Mouse (Mus musculus) layer of hippocampus, adult 2 months (tissue): Measurements from ENCODE around the gene Krtap4-8. TPM values are rescaled to one million over a fixed set of nuclear protein-coding genes. Genes with fewer than 3 reads are reported as not detected.
"Not testable (repeated sequence)": the region's sequence is repeated elsewhere in the genome, so short reads cannot be mapped to it uniquely, and the experiment has no call there.

Source experiments
- DNase-seq, 2 experiments: peaks; one replicate each; pipeline ENCODE4 v3.0.0; 2022; ENCODE audit warnings: low spot score in 2 of 2
- H3K27ac ChIP-seq: fragments of 200-600 bp; 2 replicates; pipeline ENCODE4 v1.8.1; 2022
- H3K4me3 ChIP-seq: fragments of 200-600 bp; 2 replicates; pipeline ENCODE4 v1.8.1; 2022; ENCODE audit warnings: mild to moderate bottlenecking
- CTCF ChIP-seq: fragments of 200-600 bp; conservative IDR thresholded peaks from 2 replicates; pipeline ENCODE4 v1.8.1; 2022; ENCODE audit warnings: antibody characterized with exemption, mild to moderate bottlenecking, moderate library complexity
- long read RNA-seq, 2 experiments: library from polyadenylated mRNA; stranded (forward); transcript quantifications; one replicate each; pipeline ENCODE4 v2.0.0; 2021; ENCODE audit warnings: borderline mapping rate in 2 of 2
- total RNA-seq, 2 experiments: library from RNA; stranded (reverse); gene quantifications; 2 replicates each; pipeline ENCODE4 v1.2.3; 2021

The Krtap4-8 gene
- not detected for total RNA-seq
- long read RNA-seq, experiment 1 = 0 reads
- long read RNA-seq, experiment 2 = 0 reads

GRCm38 (mm10) chr11:99780604-99781003 lies at the start of gene Krtap4-8:
Krtap4-8 (minus strand) TSS chr11:99780704.
- TF ChIP-seq CTCF = no peak
- Histone ChIP-seq H3K4me3 (no peak within 1 kb of the TSS), H3K27ac (no peak within 1 kb of the TSS)
- no peak for DNase-seq

GRCm38 (mm10) chr11:99815566-99815965 lies 35.1 kb upstream of the Krtap4-8 start, which contains the start of gene Gm11564:
Gm11564 (minus strand) TSS chr11:99815666.
- H3K27ac ChIP-seq, H3K4me3 ChIP-seq, DNase-seq: not testable (repeated sequence)

GRCm38 (mm10) chr11:99809792-99810191 lies 29.3 kb upstream of the Krtap4-8 start, which contains the start of gene Krtap4-13:
Krtap4-13 (minus strand) TSS chr11:99809892.
- H3K4me3 ChIP-seq, H3K27ac ChIP-seq, DNase-seq: not testable (repeated sequence)

GRCm38 (mm10) chr11:99804346-99804745 lies 23.8 kb upstream of the Krtap4-8 start, which contains the start of gene Gm11554:
Gm11554 (minus strand) TSS chr11:99804446.
- not testable (repeated sequence) for H3K27ac ChIP-seq, DNase-seq, H3K4me3 ChIP-seq

- not testable (repeated sequence) for H3K4me3 ChIP-seq, DNase-seq, H3K27ac ChIP-seq
Measured at GRCm38 (mm10) chr11:99798832-99799231, 18.3 kb upstream of the Krtap4-8 start, which contains the start of gene Gm11569. Gm11569 (minus strand) TSS chr11:99798932.

- DNase-seq = no peak
- TF ChIP-seq CTCF = no peak
- H3K4me3 ChIP-seq = no peak within 1 kb of the TSS
- no peak within 1 kb of the TSS for H3K27ac ChIP-seq
Measured at GRCm38 (mm10) chr11:99793367-99793766, 12.9 kb upstream of the Krtap4-8 start, which contains the start of gene Gm11596. Gm11596 (minus strand) TSS chr11:99793467.

GRCm38 (mm10) chr11:99784900-99785299 lies 4.4 kb upstream of the Krtap4-8 start, which contains the start of gene Krtap4-9:
Krtap4-9 (plus strand) TSS chr11:99785200.
- not testable (repeated sequence) for DNase-seq, H3K27ac ChIP-seq, H3K4me3 ChIP-seq

GRCm38 (mm10) chr11:99778401-99778800 lies 2.1 kb downstream of the Krtap4-8 start:
- Histone ChIP-seq H3K27ac (no peak overlapping the region), H3K4me3 (no peak overlapping the region)
- TF ChIP-seq CTCF = no peak
- no peak for DNase-seq

GRCm38 (mm10) chr11:99772813-99773212 lies 7.7 kb downstream of the Krtap4-8 start, which contains the start of gene Gm11595:
Gm11595 (minus strand) TSS chr11:99772913.
- DNase-seq, H3K27ac ChIP-seq, H3K4me3 ChIP-seq: not testable (repeated sequence)

- no peak for DNase-seq
- Histone ChIP-seq H3K27ac (no peak overlapping the region), H3K4me3 (no peak overlapping the region)
- no peak for TF ChIP-seq CTCF
Measured at GRCm38 (mm10) chr11:99768410-99768809, 12.1 kb downstream of the Krtap4-8 start.

- TF ChIP-seq CTCF = no peak
- no peak for DNase-seq
- Histone ChIP-seq H3K4me3 (no peak overlapping the region), H3K27ac (no peak overlapping the region)
Measured at GRCm38 (mm10) chr11:99758877-99759276, 21.6 kb downstream of the Krtap4-8 start.

- TF ChIP-seq CTCF = no peak
- Histone ChIP-seq H3K4me3 (no peak overlapping the region), H3K27ac (no peak overlapping the region)
- no peak for DNase-seq
Measured at GRCm38 (mm10) chr11:99743985-99744384, 36.5 kb downstream of the Krtap4-8 start.

- Histone ChIP-seq H3K4me3 (no peak within 1 kb of the TSS), H3K27ac (no peak within 1 kb of the TSS)
- no peak for TF ChIP-seq CTCF
- DNase-seq = no peak
Measured at GRCm38 (mm10) chr11:99734190-99734589, 46.3 kb downstream of the Krtap4-8 start, which contains the start of gene Gm14180. Gm14180 (minus strand) TSS chr11:99734290.

Other genes starting within 250 kb of the Krtap4-8 start
- gene Krt40, start 237.5 kb downstream of the Krtap4-8 start, total RNA-seq = not detected
- not detected for gene Krtap3-3, start 229.8 kb downstream of the Krtap4-8 start, total RNA-seq
- gene Krtap3-2, start 223.9 kb downstream of the Krtap4-8 start, total RNA-seq = not detected
- gene Gm11939, start 221.2 kb downstream of the Krtap4-8 start, total RNA-seq = not detected
- gene Krtap3-1, start 214.1 kb downstream of the Krtap4-8 start, total RNA-seq = not detected
- gene Krtap1-5, start 199.7 kb downstream of the Krtap4-8 start, total RNA-seq = not detected
- not detected for gene Krtap1-4, start 197.1 kb downstream of the Krtap4-8 start, total RNA-seq
- not detected for gene Krtap1-3, start 189.4 kb downstream of the Krtap4-8 start, total RNA-seq
- gene Krtap9-3, start 182.6 kb downstream of the Krtap4-8 start, total RNA-seq = not detected
- not detected for gene Gm11938, start 177.4 kb downstream of the Krtap4-8 start, total RNA-seq
- gene Gm11937, start 170.5 kb downstream of the Krtap4-8 start, total RNA-seq = not detected
- gene Krtap2-4, start 165.9 kb downstream of the Krtap4-8 start, total RNA-seq = not detected
- gene Gm11562, start 160.3 kb downstream of the Krtap4-8 start, total RNA-seq = not detected
- gene Krtap4-1, start 152.5 kb downstream of the Krtap4-8 start, total RNA-seq = not detected
- not detected for gene Krtap4-2, start 145.6 kb downstream of the Krtap4-8 start, total RNA-seq
- not detected for gene Krtap4-7, start 136.6 kb downstream of the Krtap4-8 start, total RNA-seq
- not detected for gene Gm11555, start 130.5 kb downstream of the Krtap4-8 start, total RNA-seq
- gene Gm11563, start 121.7 kb downstream of the Krtap4-8 start, total RNA-seq = not detected
- not detected for gene Krtap4-6, start 114.7 kb downstream of the Krtap4-8 start, total RNA-seq
- gene Gm14190, start 90.0 kb downstream of the Krtap4-8 start, total RNA-seq = not detected
- gene Gm14180, start 46.4 kb downstream of the Krtap4-8 start, total RNA-seq = not detected
- not detected for gene Gm11595, start 7.8 kb downstream of the Krtap4-8 start, total RNA-seq
- not detected for gene Krtap4-9, start 4.5 kb upstream of the Krtap4-8 start, total RNA-seq
- not detected for gene Gm11596, start 12.8 kb upstream of the Krtap4-8 start, total RNA-seq
- gene Gm11569, start 18.2 kb upstream of the Krtap4-8 start, total RNA-seq = not detected
- gene Gm11554, start 23.7 kb upstream of the Krtap4-8 start, total RNA-seq = not detected
- not detected for gene Krtap4-13, start 29.2 kb upstream of the Krtap4-8 start, total RNA-seq
- not detected for gene Gm11564, start 35.0 kb upstream of the Krtap4-8 start, total RNA-seq
- not detected for gene 2300003K06Rik, start 57.4 kb upstream of the Krtap4-8 start, total RNA-seq
- not detected for gene Krtap4-16, start 70.9 kb upstream of the Krtap4-8 start, total RNA-seq
- not detected for gene Gm11568, start 77.2 kb upstream of the Krtap4-8 start, total RNA-seq
- gene Gm11559, start 83.8 kb upstream of the Krtap4-8 start, total RNA-seq = not detected
- not detected for gene Krtap9-1, start 92.7 kb upstream of the Krtap4-8 start, total RNA-seq
- gene Gm11567, start 98.5 kb upstream of the Krtap4-8 start, total RNA-seq = not detected
- not detected for gene Krtap31-1, start 127.2 kb upstream of the Krtap4-8 start, total RNA-seq
- gene Gm11565, start 134.0 kb upstream of the Krtap4-8 start, total RNA-seq = not detected
- gene Krtap31-2, start 155.6 kb upstream of the Krtap4-8 start, total RNA-seq = not detected
- gene Krtap9-5, start 167.8 kb upstream of the Krtap4-8 start, total RNA-seq = not detected
- not detected for gene Krtap29-1, start 198.3 kb upstream of the Krtap4-8 start, total RNA-seq
- not detected for gene Krtap16-1, start 205.9 kb upstream of the Krtap4-8 start, total RNA-seq
- not detected for gene Krtap17-1, start 213.3 kb upstream of the Krtap4-8 start, total RNA-seq
- gene Krt33a, start 235.5 kb upstream of the Krtap4-8 start, total RNA-seq = not detected
- gene Krt33b, start 249.2 kb upstream of the Krtap4-8 start, total RNA-seq = not detected